Mouse (Mus musculus) stomach, embryonic 14.5 days (tissue): ENCODE data around the gene Tmed3. TPM values are rescaled to one million over a fixed set of nuclear protein-coding genes. Genes with fewer than 3 reads are reported as not detected.

Experiments used
- ATAC-seq: fragments of 200-750 bp; cut with Nextera tagmentation; 2 replicates; pipeline ENCODE4 v1.8.0; 2017; ENCODE audit warnings: low read depth, moderate TSS enrichment; ENCODE audit not compliant: insufficient number of reproducible peaks, insufficient read depth, low FRiP score
- H3K27ac ChIP-seq: fragments of 300-500 bp; sonication (generic); 2 replicates; pipeline ENCODE4 v1.5.1; 2014; ENCODE audit warnings: mild to moderate bottlenecking, low read length, moderate library complexity, mixed read lengths
- H3K27me3 ChIP-seq: fragments of 300-500 bp; sonication (generic); 2 replicates; pipeline ENCODE4 v1.6.1; 2014; ENCODE audit warnings: low read length, control low read depth, mixed read lengths; ENCODE audit not compliant: control insufficient read depth, insufficient read depth
- H3K36me3 ChIP-seq: fragments of 300-500 bp; sonication (generic); 2 replicates; pipeline ENCODE4 v1.6.1; 2014; ENCODE audit warnings: mild to moderate bottlenecking, control low read depth, low read length, moderate library complexity, mixed read lengths; ENCODE audit not compliant: control insufficient read depth, insufficient read depth
- H3K4me1 ChIP-seq: fragments of 300-500 bp; sonication (generic); 2 replicates; pipeline ENCODE4 v1.6.1; 2014; ENCODE audit warnings: low read length, control low read depth, mixed read lengths; ENCODE audit not compliant: control insufficient read depth, insufficient read depth
- H3K4me2 ChIP-seq: fragments of 300-500 bp; sonication (generic); replicated peaks from 2 replicates; pipeline ENCODE4 v1.6.1; 2014; ENCODE audit warnings: low read depth, low read length, control low read depth
- H3K4me3 ChIP-seq: fragments of 300-500 bp; sonication (generic); 2 replicates; pipeline ENCODE4 v1.5.1; 2014; ENCODE audit warnings: low read depth, low read length, control low read depth
- H3K9ac ChIP-seq: fragments of 300-500 bp; sonication (generic); replicated peaks from 2 replicates; pipeline ENCODE4 v1.6.1; 2014; ENCODE audit warnings: low read depth, mild to moderate bottlenecking, control low read depth, low read length, moderate library complexity, mixed read lengths
- H3K9me3 ChIP-seq: fragments of 300-500 bp; sonication (generic); 2 replicates; pipeline ENCODE4 v1.6.1; 2016; ENCODE audit warnings: low read depth, low read length, control low read depth; ENCODE audit not compliant: control insufficient read depth
- WGBS: fragments of 180-500 bp; shearing (Covaris S2); extraction: QIAGEN DNeasy Blood & Tissue Kit; methylation state at CpG from one replicate; pipeline ENCODE4 v1.1.7; 2014; 5-methylcytosine and 5-hydroxymethylcytosine counted together
- polyA plus RNA-seq: library from polyadenylated mRNA; unstranded; fragments of >200 nt; fragmentation: Nextera tagmentation; extraction: Ambion mirVana; gene quantifications from 2 replicates; pipeline ENCODE4 v1.2.1, GENCODE M21; 2014

The Tmed3 gene
- polyA plus RNA-seq, 1 experiment from 2014 or later = 121 TPM

- Histone ChIP-seq H3K4me3 (no peak overlapping the region), H3K27ac (no peak overlapping the region), H3K9ac (no peak overlapping the region), H3K36me3 (no peaks in the 10 kb centered on the region), H3K9me3 (no peaks in the 10 kb centered on the region), H3K4me1 (no peaks in the 10 kb centered on the region), H3K27me3 (no peaks in the 10 kb centered on the region), H3K4me2 (no peak overlapping the region)
- 68% methylated on average over 4 of the region's 4 CpGs for WGBS
- no peak for ATAC-seq
Measured at GRCm38 (mm10) chr9:89667306-89667942, 37.4 kb downstream of the Tmed3 start.

DNA sequence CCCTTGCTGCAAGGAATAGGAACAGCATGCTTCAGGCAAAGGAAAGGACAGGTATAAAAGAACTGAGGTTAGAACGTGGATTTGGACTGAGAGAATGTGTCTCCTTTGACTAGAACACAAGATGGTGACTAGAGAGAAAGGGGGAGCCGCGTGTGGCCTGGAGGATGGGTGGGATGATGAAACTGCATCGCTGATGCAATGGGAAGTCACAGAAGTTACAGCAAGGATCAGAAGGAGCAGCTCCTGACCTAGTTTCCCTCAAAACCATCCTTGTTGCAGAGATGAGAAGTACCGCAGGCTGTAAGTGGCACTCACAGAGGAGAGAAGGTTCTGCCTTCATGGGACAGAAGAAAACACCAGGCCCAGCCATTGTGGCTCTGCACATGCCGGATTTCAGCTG is 54.0 kb downstream of the Tmed3 start:
- Histone ChIP-seq H3K36me3 (no peaks in the 10 kb centered on the region), H3K9me3 (no peaks in the 10 kb centered on the region), H3K27ac (no peak overlapping the region), H3K4me2 (no peak overlapping the region), H3K9ac (no peak overlapping the region), H3K4me3 (no peak overlapping the region), H3K4me1 (no peaks in the 10 kb centered on the region), H3K27me3 (no peaks in the 10 kb centered on the region)
- 79% methylated on average over 6 of the region's 6 CpGs for WGBS
- no peak for ATAC-seq

Other genes with a start within 250 kb of the Tmed3 start
- gene Minar1, start 81.9 kb downstream of the Tmed3 start, polyA plus RNA-seq = 0.22 TPM in 2 replicates
- not detected in 2 replicates for gene Ankrd34c, start 33.4 kb upstream of the Tmed3 start, polyA plus RNA-seq
- 0.46 and 0.59 TPM in 2 replicates for gene Rasgrf1, start 204.8 kb upstream of the Tmed3 start, polyA plus RNA-seq